Mouse (Mus musculus) brain, embryonic 14.5 days (tissue): Measurements from ENCODE around the gene Tbcb.

Experiments
- CTCF ChIP-seq: fragments of 200-500 bp; IDR thresholded peaks from 2 replicates; pipeline ENCODE4 v1.5.1; 2012; ENCODE audit warnings: inconsistent platforms, mild to moderate bottlenecking, moderate library complexity, borderline replicate concordance; ENCODE audit not compliant: insufficient read depth, insufficient read length; ENCODE audit errors: extremely low read depth
- POLR2A ChIP-seq: fragments of 200-500 bp; IDR thresholded peaks from 2 replicates; pipeline ENCODE4 v1.6.1; 2012; ENCODE audit warnings: mild to moderate bottlenecking, inconsistent platforms, borderline replicate concordance; ENCODE audit not compliant: poor library complexity, insufficient read depth, insufficient read length, severe bottlenecking; ENCODE audit errors: extremely low read depth

- TF ChIP-seq CTCF: no peak
- TF ChIP-seq POLR2A: no peak
Measured at GRCm38 (mm10) chr7:30234276-30234858, 2.3 kb upstream of the Tbcb start.
